9 mouse cellular contexts compared by ENCODE assay signal in the genomic region with DNA sequence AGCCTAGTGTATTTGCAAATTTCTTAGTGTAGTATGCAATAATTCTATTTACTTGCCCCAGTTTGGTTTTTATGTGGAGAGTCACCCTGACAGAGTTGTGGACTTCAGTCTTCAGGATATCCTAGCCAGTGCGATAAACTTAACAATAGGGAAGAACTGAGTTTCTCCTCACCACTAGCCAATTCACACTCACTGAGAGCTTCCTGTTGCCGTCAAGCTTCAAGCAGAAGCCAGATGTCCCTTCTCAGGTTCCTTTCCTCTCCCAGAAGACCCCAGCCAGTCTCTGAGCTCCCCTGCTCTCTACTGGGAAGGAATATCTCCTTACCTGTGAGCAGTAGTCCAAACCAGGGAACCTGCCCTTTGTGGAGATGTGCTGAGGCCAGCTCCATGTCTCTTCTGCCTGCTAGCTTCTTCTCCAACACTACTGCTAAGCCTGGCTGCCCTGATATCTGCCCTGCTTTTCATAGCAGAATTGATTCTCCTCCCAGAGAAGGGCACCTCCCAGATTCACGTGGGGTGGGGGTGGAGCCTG. TPM values are rescaled to one million over a fixed set of nuclear protein-coding genes. Genes with fewer than 3 reads are reported as not detected.
"Had no signal": no experiment of that assay in that cellular context is flagged by ENCODE, and none has a peak within 500 bp of the region (broad histone marks: within the 10 kb centered on the region; RNA-seq: fewer than 3 reads in every experiment).

A gene (minus strand): TSS at position 482 of the 532 bp plus-strand sequence.

RNA-seq across cellular contexts. Expression of the gene that starts here (rescaled TPM):
- total RNA-seq: liver, adult 2 months; megakaryocyte-erythroid progenitor cell, adult 5-6 weeks; midbrain, postnatal 0 days had no signal
- polyA plus RNA-seq: limb, embryonic 11.5 days; limb, embryonic 14.5 days; liver, embryonic 16.5 days; midbrain, embryonic 11.5 days; midbrain, postnatal 0 days; neural tube, embryonic 12.5 days; stomach, embryonic 15.5 days had no signal
